Mouse (Mus musculus) kidney, postnatal 0 days (tissue): ENCODE results near the gene C1qc. TPM values are rescaled to one million over a fixed set of nuclear protein-coding genes. Genes with fewer than 3 reads are reported as not detected.

Experiments used
- ATAC-seq: fragments of 200-750 bp; cut with Nextera tagmentation; replicated peaks from 2 replicates; pipeline ENCODE4 v1.8.0; 2017; ENCODE audit warnings: low read depth, moderate number of reproducible peaks, moderate TSS enrichment, moderate library complexity; ENCODE audit not compliant: low FRiP score
- DNase-seq: peaks from one replicate; pipeline ENCODE4 v3.0.0-alpha.2; 2016; ENCODE audit warnings: low spot score
- H3K27ac ChIP-seq: fragments of 300-500 bp; sonication (generic); 2 replicates; pipeline ENCODE4 v1.5.1; 2014; ENCODE audit warnings: mild to moderate bottlenecking
- H3K27me3 ChIP-seq: fragments of 300-500 bp; sonication (generic); 2 replicates; pipeline ENCODE4 v1.6.1; 2014; ENCODE audit warnings: low read length, mixed read lengths; ENCODE audit not compliant: insufficient read depth
- H3K36me3 ChIP-seq: fragments of 300-500 bp; sonication (generic); 2 replicates; pipeline ENCODE4 v1.6.1; 2014; ENCODE audit warnings: low read length, mixed read lengths; ENCODE audit not compliant: insufficient read depth
- H3K4me1 ChIP-seq: fragments of 300-500 bp; sonication (generic); replicated peaks from 2 replicates; pipeline ENCODE4 v1.6.1; 2014; ENCODE audit warnings: antibody characterized with exemption, low read length, mixed read lengths; ENCODE audit not compliant: insufficient read depth
- H3K4me2 ChIP-seq: fragments of 300-500 bp; sonication (generic); 2 replicates; pipeline ENCODE4 v1.6.1; 2014; ENCODE audit warnings: mild to moderate bottlenecking, low read length, moderate library complexity, mixed read lengths
- H3K4me3 ChIP-seq: fragments of 300-500 bp; sonication (generic); replicated peaks from 2 replicates; pipeline ENCODE4 v1.5.1; 2014; ENCODE audit warnings: low read depth, low read length
- H3K9ac ChIP-seq: fragments of 300-500 bp; sonication (generic); 2 replicates; pipeline ENCODE4 v1.6.1; 2014; ENCODE audit warnings: low read depth, low read length
- H3K9me3 ChIP-seq: fragments of 300-500 bp; sonication (generic); replicated peaks from 2 replicates; pipeline ENCODE4 v1.6.1; 2016; ENCODE audit warnings: low read length, inconsistent platforms, mixed read lengths
- CTCF ChIP-seq: IDR thresholded peaks from 2 replicates; pipeline ENCODE4 v1.5.1; 2016; ENCODE audit warnings: antibody characterized with exemption, low read depth, mild to moderate bottlenecking, moderate library complexity
- WGBS: fragments of 180-500 bp; shearing (Covaris S2); extraction: QIAGEN DNeasy Blood & Tissue Kit; methylation state at CpG from one replicate; pipeline ENCODE4 v1.1.7; 2014; 5-methylcytosine and 5-hydroxymethylcytosine counted together
- polyA plus RNA-seq: library from polyadenylated mRNA; unstranded; fragments of >200 nt; fragmentation: Nextera tagmentation; extraction: Ambion mirVana; gene quantifications from 2 replicates; pipeline ENCODE4 v1.2.1, GENCODE M21; 2015

The C1qc gene
- polyA plus RNA-seq, 1 experiment from 2014 or later = 34.6 TPM

GRCm38 (mm10) chr4:136893691-136894543, 1.1 kb upstream of the C1qc start:
- 3% methylated on average over 9 of the region's 9 CpGs for WGBS
- Histone ChIP-seq H3K4me2 (no peak overlapping the region), H3K36me3 (no peaks in the 10 kb centered on the region), H3K27ac (no peak overlapping the region), H3K4me1 (no peaks in the 10 kb centered on the region), H3K9ac (no peak overlapping the region), H3K4me3 (no peak overlapping the region), H3K27me3 (peaks cover 15% of the 10 kb centered on the region; the same call in 1 of the 2 replicates), H3K9me3 (no peaks in the 10 kb centered on the region)
- ATAC-seq (peak; percentile 27; the same call in 1 of the 2 replicates), DNase-seq (peak; percentile 79)
- peak; percentile 85 for TF ChIP-seq CTCF

GRCm38 (mm10) chr4:136892371-136892770, 494 bp downstream of the C1qc start:
- peaks cover 15% of the 10 kb centered on the region; the same call in 1 of the 2 replicates for H3K27me3 ChIP-seq
- 48% methylated on average over 7 of the region's 7 CpGs for WGBS

GRCm38 (mm10) chr4:136891115-136891514, 1.8 kb downstream of the C1qc start:
- Histone ChIP-seq H3K4me1 (no peaks in the 10 kb centered on the region), H3K4me2 (no peak overlapping the region), H3K4me3 (no peak overlapping the region), H3K9ac (no peak overlapping the region), H3K9me3 (no peaks in the 10 kb centered on the region), H3K36me3 (no peaks in the 10 kb centered on the region), H3K27ac (no peak overlapping the region), H3K27me3 (0 out of 2 replicates have a peak, but pooled peaks cover 12% of the 10 kb centered on the region)
- DNase-seq (no peak), ATAC-seq (no peak)
- WGBS = 88% methylated on average over 4 of the region's 4 CpGs
- TF ChIP-seq CTCF = no peak

More at GRCm38 (mm10) chr4:136892371-136892770, 494 bp downstream of the C1qc start:
- no peaks in the 10 kb centered on the region for H3K36me3 ChIP-seq
- H3K27ac ChIP-seq = no peak overlapping the region
- DNase-seq = no peak
- H3K4me3 ChIP-seq = no peak overlapping the region
- no peak for ATAC-seq
- no peaks in the 10 kb centered on the region for H3K4me1 ChIP-seq
- TF ChIP-seq CTCF = no peak
- no peak overlapping the region for H3K4me2 ChIP-seq
- H3K9me3 ChIP-seq = no peaks in the 10 kb centered on the region
- H3K9ac ChIP-seq = no peak overlapping the region

- H3K4me2 ChIP-seq = no peak overlapping the region
- no peaks in the 10 kb centered on the region for H3K36me3 ChIP-seq
- TF ChIP-seq CTCF = no peak
- H3K4me1 ChIP-seq = no peaks in the 10 kb centered on the region
- H3K9me3 ChIP-seq = no peaks in the 10 kb centered on the region
- WGBS = 72% methylated on average over 15 of the region's 15 CpGs
- no peak overlapping the region for H3K9ac ChIP-seq
- DNase-seq (no peak), ATAC-seq (no peak)
- no peak overlapping the region for H3K4me3 ChIP-seq
- H3K27ac ChIP-seq = no peak overlapping the region
- H3K27me3 ChIP-seq = 0 out of 2 replicates have a peak, but pooled peaks cover 8% of the 10 kb centered on the region
Observed at GRCm38 (mm10) chr4:136889981-136890380, 2.9 kb downstream of the C1qc start.

GRCm38 (mm10) chr4:136887714-136888113, 5.2 kb downstream of the C1qc start:
- H3K9me3 ChIP-seq = no peaks in the 10 kb centered on the region
- no peaks in the 10 kb centered on the region for H3K27me3 ChIP-seq
- H3K27ac ChIP-seq = no peak overlapping the region
- no peaks in the 10 kb centered on the region for H3K36me3 ChIP-seq
- H3K4me1 ChIP-seq = no peaks in the 10 kb centered on the region
- ATAC-seq (no peak), DNase-seq (no peak)
- WGBS = 57% methylated on average over 5 of the region's 5 CpGs
- no peak overlapping the region for H3K4me3 ChIP-seq
- H3K4me2 ChIP-seq = no peak overlapping the region
- no peak for TF ChIP-seq CTCF
- no peak overlapping the region for H3K9ac ChIP-seq

GRCm38 (mm10) chr4:136886101-136886500, 6.8 kb downstream of the C1qc start, which contains the start of gene C1qb:
Gene C1qb, minus strand, starts transcription at chr4:136886187.
- ATAC-seq = no peak
- Histone ChIP-seq H3K9me3 (no peaks in the 10 kb centered on the region), H3K27me3 (no peaks in the 10 kb centered on the region), H3K4me1 (no peaks in the 10 kb centered on the region), H3K36me3 (no peaks in the 10 kb centered on the region), H3K9ac (no peak within 1 kb of the TSS), H3K27ac (no peak within 1 kb of the TSS), H3K4me3 (no peak within 1 kb of the TSS), H3K4me2 (no peak within 1 kb of the TSS)
- WGBS = 50% methylated on average over 7 of the region's 7 CpGs
- no peak for DNase-seq
- TF ChIP-seq CTCF = no peak
